Mouse (Mus musculus): Measurements from ENCODE around the gene Zfp819. TPM values are rescaled to one million over a fixed set of nuclear protein-coding genes. Genes with fewer than 3 reads are reported as not detected.

The Zfp819 gene
- polyA plus RNA-seq (2017; shearing (Covaris generic)), result not detected

GRCm38 (mm10) chr7:43606896-43607742, at the start of gene Zfp819:
Gene Zfp819 (plus strand): TSS chr7:43607169.

GRCm38 (mm10) chr7:43562006-43562633, 44.8 kb upstream of the Zfp819 start, which contains the start of gene Zfp658:
Gene Zfp658 (plus strand): TSS chr7:43562256.

GRCm38 (mm10) chr7:43579440-43580171, 27.4 kb upstream of the Zfp819 start, which contains the start of gene Zfp719:
Gene Zfp719 (plus strand): TSS chr7:43579610.

DNA sequence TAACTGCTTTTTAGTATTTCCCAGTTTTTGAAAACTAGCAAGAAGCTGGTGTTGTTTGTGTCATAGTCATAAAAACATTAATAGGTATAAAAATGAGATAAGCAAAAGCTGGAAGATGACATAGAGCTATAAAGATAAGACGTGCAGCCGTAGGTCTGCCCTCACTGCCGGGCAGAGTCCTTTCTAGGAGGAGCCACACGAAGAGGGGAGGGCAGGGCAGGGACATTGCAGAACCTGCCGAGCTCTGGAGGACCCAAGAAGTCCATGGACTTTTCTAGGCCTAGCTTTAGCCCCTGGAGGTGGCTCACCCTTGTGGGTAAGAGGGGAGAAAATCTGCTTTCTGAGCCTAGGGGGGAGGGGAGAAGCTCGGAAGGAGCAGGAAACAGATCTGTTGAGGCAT, 27.5 kb downstream of the Zfp819 start, which contains the start of gene Ceacam18:
Gene Ceacam18 (plus strand): TSS at position 208 of the 400 bp plus-strand sequence.

GRCm38 (mm10) chr7:43660002-43660401, 53.0 kb downstream of the Zfp819 start, which contains the start of gene Siglece:
Gene Siglece (minus strand): TSS chr7:43660161.

Other genes starting within 250 kb of the Zfp819 start
- gene Siglecg, start 199.0 kb upstream of the Zfp819 start, polyA plus RNA-seq (2017; shearing (Covaris generic)), result 1 to 10 TPM; 2.5 to 3.1 TPM
- gene Lim2, start 179.5 kb upstream of the Zfp819 start, polyA plus RNA-seq (2017; shearing (Covaris generic)), result not detected
- gene Nkg7, start 170.1 kb upstream of the Zfp819 start, polyA plus RNA-seq (2017; shearing (Covaris generic)), result 100 to 1,000 TPM; 182 to 285 TPM
- gene Cldnd2, start 166.4 kb upstream of the Zfp819 start, polyA plus RNA-seq (2017; shearing (Covaris generic)), result under 1 TPM in 1 of 2 experiments, not detected in 1; 0.50 TPM
- gene Etfb, start 163.1 kb upstream of the Zfp819 start, polyA plus RNA-seq (2017; shearing (Covaris generic)), result 100 to 1,000 TPM; 109 to 133 TPM
- not detected for gene Gm45233, start 163.0 kb upstream of the Zfp819 start, polyA plus RNA-seq (2017; shearing (Covaris generic))
- 1 to 10 TPM; 5.6 to 8.2 TPM for gene Vsig10l, start 144.0 kb upstream of the Zfp819 start, polyA plus RNA-seq (2017; shearing (Covaris generic))
- under 1 TPM in 1 of 2 experiments, not detected in 1; 0.25 TPM for gene Iglon5, start 117.1 kb upstream of the Zfp819 start, polyA plus RNA-seq (2017; shearing (Covaris generic))
- under 1 TPM; 0.08 to 0.45 TPM for gene 4931406B18Rik, start 101.2 kb upstream of the Zfp819 start, polyA plus RNA-seq (2017; shearing (Covaris generic))
- under 1 TPM in 1 of 2 experiments, not detected in 1; 0.10 TPM for gene Cd33, start 62.7 kb upstream of the Zfp819 start, polyA plus RNA-seq (2017; shearing (Covaris generic))
- gene Zfp658, start 44.9 kb upstream of the Zfp819 start, polyA plus RNA-seq (2017; shearing (Covaris generic)), result 1 to 10 TPM; 4.8 to 7.8 TPM
- gene Zfp719, start 27.6 kb upstream of the Zfp819 start, polyA plus RNA-seq (2017; shearing (Covaris generic)), result 10 to 100 TPM in 1 of 2 experiments, 1 to 10 TPM in 1; 7.4 to 11.1 TPM
- under 1 TPM in 1 of 2 experiments, not detected in 1; 0.18 TPM for gene Ceacam18, start 27.5 kb downstream of the Zfp819 start, polyA plus RNA-seq (2017; shearing (Covaris generic))
- under 1 TPM in 1 of 2 experiments, not detected in 1; 0.20 TPM for gene Siglece, start 53.0 kb downstream of the Zfp819 start, polyA plus RNA-seq (2017; shearing (Covaris generic))
- 10 to 100 TPM in 1 of 2 experiments, 1 to 10 TPM in 1; 8.3 to 10.0 TPM for gene Ctu1, start 64.8 kb downstream of the Zfp819 start, polyA plus RNA-seq (2017; shearing (Covaris generic))
- under 1 TPM in 1 of 2 experiments, not detected in 1; 0.22 TPM for gene Klk14, start 83.2 kb downstream of the Zfp819 start, polyA plus RNA-seq (2017; shearing (Covaris generic))
- under 1 TPM in 1 of 2 experiments, not detected in 1; 0.26 TPM for gene Klk13, start 105.4 kb downstream of the Zfp819 start, polyA plus RNA-seq (2017; shearing (Covaris generic))
- gene Klk12, start 161.7 kb downstream of the Zfp819 start, polyA plus RNA-seq (2017; shearing (Covaris generic)), result under 1 TPM in 1 of 2 experiments, not detected in 1; 0.19 TPM
- gene Klk11, start 167.4 kb downstream of the Zfp819 start, polyA plus RNA-seq (2017; shearing (Covaris generic)), result under 1 TPM; 0.28 to 0.97 TPM
- gene Klk10, start 173.9 kb downstream of the Zfp819 start, polyA plus RNA-seq (2017; shearing (Covaris generic)), result under 1 TPM; 0.11 to 0.21 TPM
- 1 to 10 TPM in 1 of 2 experiments, under 1 TPM in 1; 0.92 to 1.5 TPM for gene Klk9, start 184.7 kb downstream of the Zfp819 start, polyA plus RNA-seq (2017; shearing (Covaris generic))
- 100 to 1,000 TPM; 112 to 189 TPM for gene Klk8, start 190.4 kb downstream of the Zfp819 start, polyA plus RNA-seq (2017; shearing (Covaris generic))
- gene Klk7, start 204.1 kb downstream of the Zfp819 start, polyA plus RNA-seq (2017; shearing (Covaris generic)), result under 1 TPM; 0.11 to 0.64 TPM
- gene Klk6, start 217.3 kb downstream of the Zfp819 start, polyA plus RNA-seq (2017; shearing (Covaris generic)), result under 1 TPM; 0.18 to 0.43 TPM
- gene Klk5, start 234.8 kb downstream of the Zfp819 start, polyA plus RNA-seq (2017; shearing (Covaris generic)), result under 1 TPM in 1 of 2 experiments, not detected in 1; 0.31 TPM